Mouse (Mus musculus): ENCODE data around the gene Wdr62.

Wdr62 gene

DNA sequence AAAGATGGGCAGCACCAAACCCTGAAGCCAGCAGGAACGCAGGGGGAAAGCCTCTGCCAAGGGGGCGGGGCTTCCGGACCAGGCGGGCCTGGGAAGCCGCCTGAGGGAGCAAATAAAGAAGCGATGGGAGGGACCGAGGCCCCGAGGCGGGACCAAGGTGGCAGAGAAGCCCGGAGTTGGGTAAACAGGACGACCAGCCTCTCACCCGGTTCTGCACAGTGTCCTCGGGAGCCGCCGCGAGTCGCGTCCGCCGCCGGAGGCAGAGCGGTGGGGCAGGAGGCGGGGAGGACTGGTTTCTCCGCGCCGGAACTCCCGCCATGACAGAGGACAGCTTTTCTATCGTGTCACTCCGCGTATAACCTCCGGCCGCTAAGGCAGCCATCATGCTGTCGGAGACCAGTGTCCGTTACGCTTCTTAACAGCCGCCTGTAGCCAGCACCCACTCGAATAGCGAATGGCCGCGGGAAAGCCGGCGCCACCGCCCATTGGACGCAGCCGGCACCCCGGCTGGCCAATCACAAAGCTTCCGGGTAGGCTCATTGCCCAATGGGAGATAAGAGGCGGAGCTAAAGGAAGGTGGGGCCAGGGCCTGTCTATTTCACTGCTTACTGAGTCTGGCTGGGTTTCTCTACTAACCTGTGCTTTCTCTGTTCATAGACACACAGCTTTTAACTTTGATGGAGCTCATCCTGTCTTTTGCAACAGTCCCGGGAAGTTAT lies at the start of gene Wdr62, which contains the start of gene Thap8:
TSS of gene Wdr62 (minus strand) at position 469 of the 719 bp plus-strand sequence.
TSS of gene Thap8 (plus strand) at position 144 of the 719 bp plus-strand sequence.
- in situ Hi-C loops (cut with MboI; ENCODE audit: unreplicated experiment in 2 of 2), result no loop called here

DNA sequence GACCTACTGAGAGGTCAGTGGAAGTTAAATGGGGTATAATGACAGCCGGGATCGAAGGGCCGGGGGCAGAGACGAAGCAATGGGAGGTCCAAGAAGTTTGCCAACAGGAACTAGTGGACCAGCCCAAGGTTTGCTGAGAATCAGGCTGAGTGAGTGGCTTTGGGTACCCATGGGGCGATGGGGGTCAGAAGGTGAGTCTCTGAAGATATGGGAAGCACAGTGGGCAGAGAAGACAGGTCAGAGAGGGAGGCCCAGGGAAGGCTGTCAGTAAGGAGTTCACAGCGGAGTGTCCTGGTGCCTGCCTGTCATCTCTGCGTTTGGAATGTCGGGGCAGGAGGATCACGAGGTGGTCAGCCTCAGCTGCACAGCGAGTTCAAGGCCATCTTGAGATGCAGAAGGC lies 48.2 kb upstream of the Wdr62 start:
- in situ Hi-C loops (cut with MboI; ENCODE audit: unreplicated experiment in 2 of 2), result loop anchor here in 1 of 2 experiments (25.0 kb wide), 1 partner anchor 284 kb away; the partner anchor contains the start of gene Upk1a

DNA sequence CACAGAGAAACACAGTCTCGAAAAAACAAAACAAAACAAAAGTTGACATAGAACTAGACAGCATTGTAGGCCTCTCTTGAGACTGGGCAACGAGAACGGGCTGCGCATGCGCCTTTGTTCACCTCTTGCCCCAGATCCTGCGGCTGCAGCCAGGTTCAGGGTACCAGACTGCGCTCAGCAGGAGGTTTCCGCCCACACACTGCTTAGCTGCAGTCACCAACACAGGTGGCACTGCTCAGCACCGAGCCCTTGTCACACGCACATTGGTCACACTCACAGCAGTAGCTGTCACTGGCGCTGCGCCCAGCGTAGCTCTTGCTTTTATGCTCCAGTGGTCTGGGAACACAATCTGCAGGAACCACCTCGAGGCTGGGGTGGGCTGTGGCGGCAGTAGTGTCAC lies 46.9 kb upstream of the Wdr62 start:
- in situ Hi-C loops (cut with MboI; ENCODE audit: unreplicated experiment in 2 of 2), result loop anchor here in 1 of 2 experiments (25.0 kb wide), 1 partner anchor 285 kb away; the partner anchor contains the start of gene Upk1a

DNA sequence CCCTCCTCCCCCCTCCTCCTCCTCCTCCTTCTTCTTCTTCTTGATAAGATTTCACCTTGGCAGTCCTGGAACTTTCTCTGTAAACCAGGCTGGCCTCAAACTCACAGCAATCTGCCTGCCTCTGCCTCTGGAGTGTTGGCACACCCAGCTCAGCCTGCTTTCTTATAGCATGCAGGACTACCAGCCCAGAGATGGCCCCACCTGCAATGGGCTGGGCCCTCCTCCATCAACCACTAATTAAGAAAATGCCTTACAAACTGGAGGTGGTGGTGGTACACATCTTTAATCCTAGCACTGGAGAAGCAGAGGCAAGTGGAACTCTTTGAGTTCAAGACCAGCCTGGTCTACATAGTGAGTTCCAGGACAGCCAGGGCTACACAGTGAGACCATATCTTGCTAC lies 46.2 kb upstream of the Wdr62 start:
- in situ Hi-C loops (cut with MboI; ENCODE audit: unreplicated experiment in 2 of 2), result loop anchor here in 1 of 2 experiments (25.0 kb wide), 1 partner anchor 286 kb away; the partner anchor contains the start of gene Upk1a

DNA sequence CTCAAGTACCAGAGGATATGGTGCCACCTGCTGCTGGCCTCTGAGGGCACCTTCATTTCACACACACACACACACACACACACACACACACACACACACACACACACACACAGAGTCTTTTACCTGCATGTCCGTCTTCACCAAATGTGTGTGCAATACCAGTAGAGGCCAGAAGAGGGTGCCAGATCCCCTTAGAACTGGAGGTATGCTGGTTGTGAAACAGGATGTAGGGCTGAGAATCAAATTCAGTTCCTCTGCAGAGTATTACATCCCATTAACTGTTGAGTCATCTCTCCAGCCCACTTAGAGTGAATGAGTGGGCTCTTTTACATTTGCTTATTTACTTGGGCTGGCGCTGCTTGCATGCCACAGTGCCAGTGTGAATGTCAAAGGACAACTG lies 45.1 kb upstream of the Wdr62 start:
- in situ Hi-C loops (cut with MboI; ENCODE audit: unreplicated experiment in 2 of 2), result loop anchor here in 1 of 2 experiments (25.0 kb wide), 1 partner anchor 287 kb away; the partner anchor contains the start of gene Upk1a

DNA sequence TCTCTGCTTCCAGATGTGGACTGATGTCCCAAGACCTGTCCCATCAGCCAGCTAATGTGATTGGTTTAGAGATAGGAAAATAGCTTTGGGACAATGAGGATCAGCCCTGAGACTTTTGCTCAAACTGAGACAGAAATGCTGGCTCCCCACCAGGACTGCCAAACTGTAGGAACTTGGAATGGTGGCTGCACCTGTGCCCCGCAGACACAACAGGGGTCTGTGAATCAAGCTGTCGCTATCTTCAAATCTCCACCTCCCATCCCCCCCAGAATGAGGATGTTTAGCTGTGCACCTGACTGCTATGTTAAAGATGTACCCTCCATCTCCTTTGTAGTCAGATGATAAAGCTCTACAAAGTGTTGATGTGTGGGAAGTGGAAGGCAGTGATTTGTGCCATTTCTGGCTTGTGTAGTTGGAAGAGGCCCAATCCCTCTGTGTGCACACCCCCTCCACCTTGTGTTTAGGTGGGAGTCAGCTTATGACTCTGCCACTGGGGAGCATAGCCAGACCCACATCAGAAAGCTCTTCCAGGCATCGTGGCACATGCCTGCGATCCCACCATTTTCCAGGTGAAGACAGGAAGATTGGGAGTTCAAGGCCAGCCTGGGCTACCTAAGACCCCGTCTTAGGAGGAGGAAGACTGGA lies 44.2 kb upstream of the Wdr62 start:
- in situ Hi-C loops (cut with MboI; ENCODE audit: unreplicated experiment in 2 of 2), result no loop called here

DNA sequence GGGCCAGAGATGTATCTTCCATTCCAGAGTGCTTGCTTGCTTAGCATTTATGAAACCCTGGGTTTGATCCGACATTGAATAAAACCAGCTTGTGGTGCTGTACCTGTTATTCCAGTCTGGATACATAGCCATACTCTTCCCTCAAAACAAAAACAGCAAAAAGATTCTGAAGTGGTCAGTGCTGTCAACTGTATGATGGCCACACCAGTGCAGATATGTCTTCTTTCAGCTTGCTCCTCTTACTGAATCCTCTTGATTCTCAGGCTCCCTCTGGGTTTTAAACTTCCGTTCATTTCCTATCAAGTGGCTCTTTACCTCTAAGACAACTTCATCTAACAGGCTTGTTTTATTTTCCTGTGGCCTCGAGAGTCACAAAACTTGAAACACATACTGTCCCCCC lies 43.6 kb upstream of the Wdr62 start, which contains the start of gene Sdhaf1:
TSS of gene Sdhaf1 (minus strand) at position 101 of the 400 bp plus-strand sequence.
- in situ Hi-C loops (cut with MboI; ENCODE audit: unreplicated experiment in 2 of 2), result no loop called here

DNA sequence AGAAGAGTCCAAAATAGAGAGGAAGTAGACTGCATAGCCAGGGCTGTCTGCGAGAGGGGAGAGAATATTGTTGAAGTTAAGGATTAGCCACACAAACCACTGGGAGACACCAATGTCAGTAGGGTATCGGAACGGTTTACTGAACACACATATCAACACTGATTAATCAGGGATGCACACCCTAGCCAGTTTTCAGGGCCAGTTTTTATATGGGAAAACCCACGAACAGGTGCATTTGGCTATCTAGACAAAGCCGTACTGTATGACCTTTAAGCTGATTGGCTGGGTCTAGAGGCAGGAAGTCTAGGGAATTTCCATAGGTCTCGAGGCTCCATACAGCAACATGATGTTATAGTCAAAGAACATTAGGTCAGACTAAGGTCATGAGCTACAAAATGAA lies 42.6 kb upstream of the Wdr62 start:
- in situ Hi-C loops (cut with MboI; ENCODE audit: unreplicated experiment in 2 of 2), result no loop called here

DNA sequence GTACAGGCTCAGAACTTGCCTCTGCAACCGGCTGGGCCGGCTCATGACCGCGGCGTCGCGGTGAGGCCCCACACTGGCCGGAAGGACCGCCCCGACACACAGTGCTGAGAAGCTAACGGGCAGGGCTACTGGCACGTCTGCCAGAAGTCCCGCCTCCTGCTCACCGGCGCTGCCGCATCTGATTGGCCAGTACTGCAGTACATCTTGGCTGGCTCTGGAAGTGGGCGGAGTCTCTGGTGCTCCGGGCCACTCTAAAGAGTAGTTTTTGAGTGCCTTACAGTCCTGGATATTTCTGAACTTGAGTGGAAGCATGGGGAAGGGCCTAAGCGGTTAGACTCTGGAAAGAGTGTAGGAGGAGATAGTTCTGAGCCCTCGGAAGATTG lies 42.1 kb upstream of the Wdr62 start:
- in situ Hi-C loops (cut with MboI; ENCODE audit: unreplicated experiment in 2 of 2), result no loop called here

DNA sequence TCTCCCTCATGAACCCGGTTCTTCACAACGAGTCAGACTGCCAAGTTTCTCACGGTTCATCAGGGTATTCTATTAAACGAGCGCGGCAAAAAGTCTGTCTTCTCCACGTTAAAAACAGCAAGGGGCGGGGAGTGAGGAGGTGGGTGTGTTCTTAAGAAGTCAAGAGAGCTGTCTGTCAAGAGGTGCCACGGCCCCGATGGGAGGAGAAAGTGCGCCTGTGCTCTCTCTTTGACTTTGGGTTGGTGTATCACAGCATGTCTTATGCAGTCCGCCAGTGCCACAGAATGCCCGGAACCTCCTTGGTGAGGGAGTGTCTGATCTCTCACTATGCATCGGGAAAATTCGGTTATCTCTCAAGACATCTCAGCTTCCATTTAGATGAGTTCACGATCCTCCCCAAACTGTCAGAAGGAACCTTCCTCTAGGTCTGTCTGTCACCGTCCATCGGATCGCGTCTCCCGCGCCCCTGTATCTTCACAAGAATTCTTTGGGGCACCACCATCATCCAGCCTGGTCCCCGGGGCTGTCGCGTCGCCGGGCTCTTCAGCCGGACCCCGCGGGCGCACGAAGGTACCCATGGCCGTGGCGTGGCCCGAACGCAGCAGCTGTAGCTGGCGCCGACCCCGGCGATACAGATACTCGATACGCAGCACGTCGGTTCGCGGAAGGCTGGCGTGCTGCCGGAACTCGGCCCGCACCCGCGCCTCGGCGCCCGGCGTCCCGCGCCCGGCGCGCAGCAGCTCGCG lies 41.5 kb upstream of the Wdr62 start, which contains the start of gene E130208F15Rik:
TSS of gene E130208F15Rik (plus strand) at position 202 of the 746 bp plus-strand sequence.
- in situ Hi-C loops (cut with MboI; ENCODE audit: unreplicated experiment in 2 of 2), result no loop called here

DNA sequence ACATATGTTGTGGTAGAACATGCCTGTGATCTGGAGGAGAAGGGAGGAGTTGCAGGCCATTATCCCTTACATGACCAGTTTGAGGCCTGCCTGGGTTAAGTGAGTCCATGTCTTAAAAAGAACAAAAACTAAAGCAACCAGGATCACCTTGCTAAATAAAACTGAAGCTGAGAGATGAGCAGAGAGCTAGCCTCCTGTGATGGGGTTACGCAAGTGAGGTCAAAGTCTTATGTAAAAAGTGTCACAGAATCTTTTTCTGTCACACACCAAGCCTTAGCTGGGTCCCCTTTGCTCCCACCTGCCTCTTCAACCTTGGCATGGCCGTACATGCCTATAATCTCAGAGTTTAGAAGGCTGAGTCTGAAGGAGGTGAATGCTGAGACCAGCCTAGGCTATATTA lies 40.7 kb upstream of the Wdr62 start:
- in situ Hi-C loops (cut with MboI; ENCODE audit: unreplicated experiment in 2 of 2), result no loop called here

DNA sequence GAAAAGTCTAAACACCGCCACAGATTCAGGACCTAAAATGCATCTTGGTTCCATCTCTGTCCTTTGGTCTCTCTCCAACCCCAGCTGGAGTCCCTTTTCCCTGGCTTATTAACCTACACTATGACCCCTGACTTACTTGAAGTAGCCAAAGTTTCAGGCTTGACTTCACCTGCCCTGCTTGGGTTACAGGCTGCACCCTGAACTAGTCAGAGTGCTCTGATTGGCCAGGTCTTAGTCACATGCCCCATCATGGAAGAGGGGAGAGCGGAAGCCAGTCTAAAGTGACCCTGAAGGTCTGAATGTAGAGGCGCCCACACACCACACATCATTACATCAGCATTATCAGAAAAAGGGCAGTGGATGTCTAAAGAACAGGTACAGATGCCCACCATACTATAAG lies 37.9 kb upstream of the Wdr62 start:
- in situ Hi-C loops (cut with MboI; ENCODE audit: unreplicated experiment in 2 of 2), result no loop called here

DNA sequence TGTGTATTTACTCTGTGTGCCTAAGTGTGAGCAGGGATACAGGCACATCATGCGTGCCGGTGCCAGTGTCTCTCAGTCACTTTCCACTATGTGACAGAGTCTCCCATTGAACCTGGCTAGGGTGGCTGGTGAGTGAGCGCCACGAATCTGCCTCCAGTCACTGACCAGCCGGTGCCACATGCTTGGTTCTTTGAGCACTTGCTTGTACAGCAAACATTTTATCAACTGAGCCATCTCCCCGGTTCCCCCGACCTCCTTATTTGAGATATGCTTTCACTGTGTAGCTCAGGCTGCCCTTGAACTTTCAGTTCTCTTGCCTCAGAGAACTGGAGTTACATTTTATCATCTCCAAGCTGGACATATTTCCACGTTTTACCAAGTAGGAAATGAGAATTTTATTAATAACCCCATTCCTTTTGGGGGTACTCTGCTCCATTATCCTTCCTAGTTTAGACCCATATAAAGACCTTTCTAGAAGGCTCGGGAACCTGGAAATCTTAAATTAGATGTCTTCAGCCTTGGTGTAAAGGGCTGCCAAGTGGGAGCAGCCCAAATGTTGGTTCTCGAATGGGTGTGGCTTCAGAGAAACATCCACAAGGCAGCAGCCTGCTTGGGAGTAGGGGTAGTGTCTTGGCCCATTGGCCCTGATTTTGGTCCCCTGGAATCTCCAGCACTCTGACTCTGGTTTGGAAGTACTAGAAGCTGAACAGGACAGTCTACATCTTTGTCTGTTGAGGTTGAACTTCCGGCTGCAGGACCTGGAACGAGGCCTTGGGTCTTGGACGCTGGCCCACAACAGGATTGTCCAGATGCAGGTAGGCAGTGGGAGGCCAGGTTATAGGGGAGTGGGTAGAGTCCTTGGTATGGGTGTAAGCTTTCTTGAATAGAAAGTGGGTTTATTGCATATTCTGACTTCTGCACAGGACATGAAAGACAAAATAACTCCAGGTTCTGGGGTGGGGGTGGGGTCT lies 35.6 kb upstream of the Wdr62 start:
- in situ Hi-C loops (cut with MboI; ENCODE audit: unreplicated experiment in 2 of 2), result no loop called here

DNA sequence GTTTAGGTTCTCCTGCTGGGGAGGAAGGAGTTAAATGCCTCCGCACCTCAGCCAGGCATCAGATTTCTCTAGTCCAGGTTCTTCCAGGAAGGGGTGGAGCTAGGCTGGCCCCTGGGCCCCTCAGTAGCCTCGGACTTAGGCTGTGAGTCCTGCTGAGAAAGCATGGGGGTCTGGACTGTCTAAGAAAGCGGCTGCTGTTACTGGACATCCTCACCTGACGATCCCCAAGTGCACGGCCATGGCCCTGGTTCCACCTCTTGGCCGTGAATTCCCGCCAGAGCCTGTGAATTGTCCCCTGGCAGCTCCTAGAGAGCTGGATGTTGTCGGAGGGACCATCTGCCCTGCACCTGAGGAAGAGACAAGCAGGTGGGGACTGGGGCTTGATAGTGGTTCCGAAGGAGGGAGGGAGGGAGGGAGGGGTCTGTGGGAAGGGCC lies 34.5 kb upstream of the Wdr62 start, which contains the start of gene Syne4:
TSS of gene Syne4 (plus strand) at position 87 of the 435 bp plus-strand sequence.
- in situ Hi-C loops (cut with MboI; ENCODE audit: unreplicated experiment in 2 of 2), result no loop called here

DNA sequence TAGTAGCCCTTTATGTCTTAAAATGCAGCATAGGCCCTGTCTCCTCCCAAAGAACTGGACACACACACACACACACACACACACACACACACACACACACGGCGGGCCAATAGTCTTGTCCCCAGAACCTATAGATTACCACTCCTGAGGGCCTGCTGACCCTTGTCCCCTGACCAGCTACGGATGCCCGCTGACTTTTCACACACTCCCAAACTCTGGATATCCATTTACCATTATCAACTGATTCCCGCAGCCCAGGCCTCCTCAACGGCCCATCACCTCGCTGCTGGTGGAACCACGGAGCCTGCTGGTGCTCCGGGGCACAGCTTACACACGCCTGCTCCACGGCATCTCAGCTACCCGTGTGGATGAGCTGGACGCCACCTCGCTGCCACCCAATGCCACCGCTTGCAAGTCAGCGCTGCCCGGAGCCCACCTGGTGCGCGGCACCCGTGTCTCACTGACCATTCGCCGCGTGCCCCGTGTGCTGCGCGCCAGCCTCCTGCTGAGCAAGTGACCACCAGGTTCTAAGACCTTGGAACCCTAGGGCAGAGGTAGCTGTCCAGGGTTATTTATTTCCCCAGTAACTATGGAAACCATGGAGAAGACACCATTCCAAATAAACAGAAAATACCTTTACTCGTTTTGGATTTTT lies 33.6 kb upstream of the Wdr62 start:
- in situ Hi-C loops (cut with MboI; ENCODE audit: unreplicated experiment in 2 of 2), result no loop called here

DNA sequence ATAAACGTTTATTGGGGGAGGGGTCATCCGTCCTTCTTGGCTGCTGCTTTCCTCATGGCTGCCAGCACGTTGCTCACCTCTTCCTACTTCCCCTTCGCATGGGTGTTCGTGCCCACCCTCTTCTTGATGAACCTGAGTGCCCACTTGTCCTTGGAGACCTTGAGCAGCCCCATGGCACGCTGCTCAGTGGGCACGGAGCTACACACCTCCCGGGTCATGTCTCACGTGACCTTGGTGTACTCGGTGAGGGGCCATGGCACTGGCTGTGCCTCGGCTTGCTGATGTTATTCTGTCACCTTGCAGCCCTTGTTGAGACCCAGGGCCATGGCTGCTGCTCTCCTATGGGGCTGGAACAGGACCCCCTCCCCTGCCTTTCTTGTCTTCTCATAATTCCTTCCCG lies 29.9 kb upstream of the Wdr62 start:
- in situ Hi-C loops (cut with MboI; ENCODE audit: unreplicated experiment in 2 of 2), result no loop called here

DNA sequence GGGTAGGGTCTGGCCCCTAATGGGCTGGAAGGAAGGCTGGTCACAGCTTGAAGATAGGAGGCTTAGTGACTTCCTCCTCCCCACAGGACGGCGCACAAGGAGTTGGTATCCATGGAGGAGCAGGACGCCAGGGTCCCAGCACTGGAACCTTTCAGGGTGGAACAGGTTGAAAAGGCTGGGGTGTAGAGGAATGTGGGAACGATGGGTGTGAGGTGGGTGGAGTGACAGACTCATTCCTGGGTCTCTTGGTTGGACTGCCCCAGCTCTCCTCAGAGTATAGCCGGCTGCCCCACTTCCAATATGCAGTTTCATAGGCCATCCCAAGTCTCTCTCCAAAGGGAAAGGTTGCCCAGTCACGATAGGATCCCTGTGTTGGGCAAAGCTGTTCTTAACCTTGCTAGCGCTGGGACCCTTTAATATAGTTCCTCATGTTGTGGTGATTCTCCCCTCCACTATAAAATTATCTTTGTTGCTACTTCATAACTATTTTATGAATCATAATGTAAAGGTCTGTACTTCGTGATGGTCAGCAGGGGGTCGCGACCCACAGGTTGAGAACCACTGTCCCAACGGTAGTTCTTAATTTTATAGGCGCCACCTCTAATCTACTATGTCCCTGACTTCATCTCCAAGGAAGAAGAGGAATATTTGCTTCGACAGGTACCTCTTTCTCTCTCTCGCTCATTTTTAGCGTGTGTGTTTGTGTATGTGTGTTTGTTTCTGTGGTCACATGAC lies 29.3 kb upstream of the Wdr62 start:
- in situ Hi-C loops (cut with MboI; ENCODE audit: unreplicated experiment in 2 of 2), result no loop called here
